Mouse (Mus musculus) regulatory T cell (primary cell): Measurements from ENCODE around the gene Cntn3.
"Not testable (repeated sequence)": the region's sequence is repeated elsewhere in the genome, so short reads cannot be mapped to it uniquely, and the experiment has no call there.

Experiments used
- in situ Hi-C: fragments of 300-600 bp; cut with MboI, MseI; formaldehyde crosslinking; loops from one replicate; pipeline ENCODE4 v1.15.1; 2025; ENCODE audit warnings: high pct_unique_total_duplicates

Cntn3 gene

DNA sequence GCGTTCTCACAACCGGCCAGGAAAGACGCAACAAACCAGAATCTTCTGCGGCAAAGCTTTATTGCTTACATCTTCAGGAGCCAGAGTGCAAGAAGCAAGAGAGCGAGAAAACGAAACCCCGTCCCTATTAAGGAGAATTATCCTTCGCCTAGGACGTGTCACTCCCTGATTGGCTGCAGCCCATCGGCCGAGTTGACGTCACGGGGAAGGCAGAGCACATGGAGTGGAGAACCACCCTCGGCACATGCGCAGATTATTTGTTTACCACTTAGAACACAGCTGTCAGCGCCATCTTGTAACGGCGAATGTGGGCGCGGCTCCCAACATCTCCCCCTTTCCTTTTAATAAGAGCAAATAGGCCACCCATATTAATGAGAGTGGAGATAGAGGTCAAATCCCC lies at the start of gene Cntn3:
Cntn3 (minus strand) TSS at position 101 of the 400 bp plus-strand sequence.
- in situ Hi-C loops: not testable (repeated sequence)

DNA sequence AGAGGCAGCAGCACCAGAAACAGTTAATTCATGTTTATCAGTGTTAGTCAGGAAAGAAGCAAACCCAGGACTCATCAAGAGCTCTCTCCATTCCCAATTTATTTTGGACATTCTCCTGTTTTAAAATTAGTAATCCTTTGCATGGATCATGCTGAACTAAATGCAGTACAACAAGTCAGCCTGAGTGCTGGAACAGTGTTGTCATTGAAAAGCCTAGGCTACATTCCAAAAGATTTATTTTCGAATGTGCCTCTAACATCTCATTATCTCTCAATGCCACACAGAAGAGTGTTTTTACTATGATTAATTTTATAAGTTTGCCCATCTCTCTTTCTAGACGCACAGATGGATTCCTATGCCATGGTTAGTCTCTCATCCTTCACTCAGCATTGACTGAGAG lies 27.9 kb upstream of the Cntn3 start:
- in situ Hi-C loops: no loop called here

DNA sequence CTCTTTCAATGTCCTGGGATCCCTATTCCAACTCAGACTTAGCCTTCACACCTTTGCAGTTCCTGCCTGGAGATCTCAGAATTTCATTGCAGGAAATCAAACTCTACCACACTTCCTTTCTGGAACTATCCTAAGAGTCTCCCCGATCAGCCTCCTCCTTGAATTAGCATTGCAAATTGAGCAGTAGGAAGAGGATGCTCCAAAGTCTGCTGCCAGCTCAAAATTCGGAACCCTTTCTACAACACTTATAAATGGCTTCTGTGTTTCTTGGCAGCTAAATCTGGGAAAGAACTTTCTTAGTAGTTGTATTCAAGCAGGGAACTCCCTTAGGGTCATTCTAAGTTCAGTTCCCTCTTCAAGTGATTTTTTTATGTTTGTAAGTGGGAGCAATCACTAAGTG lies 24.9 kb upstream of the Cntn3 start:
- in situ Hi-C loops: no loop called here

DNA sequence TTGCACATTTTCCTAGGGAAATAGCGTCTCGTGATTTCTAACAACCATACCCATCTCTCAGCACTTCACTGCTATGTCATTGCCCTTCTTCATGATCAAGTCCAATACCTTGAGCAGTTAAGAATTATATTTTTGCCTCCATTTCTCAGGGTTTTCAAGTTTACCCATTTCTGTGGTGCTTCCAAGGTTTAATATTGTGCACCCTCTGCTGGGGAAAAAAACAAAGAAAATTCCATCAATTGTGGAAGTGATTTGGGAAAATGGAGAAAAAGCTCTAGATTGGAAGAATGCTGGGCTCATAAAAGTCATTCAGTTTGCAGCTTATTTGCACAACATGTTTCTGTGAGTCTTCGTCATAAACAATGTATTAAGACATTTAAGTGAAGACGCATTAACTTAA lies 17.2 kb upstream of the Cntn3 start:
- in situ Hi-C loops: no loop called here

DNA sequence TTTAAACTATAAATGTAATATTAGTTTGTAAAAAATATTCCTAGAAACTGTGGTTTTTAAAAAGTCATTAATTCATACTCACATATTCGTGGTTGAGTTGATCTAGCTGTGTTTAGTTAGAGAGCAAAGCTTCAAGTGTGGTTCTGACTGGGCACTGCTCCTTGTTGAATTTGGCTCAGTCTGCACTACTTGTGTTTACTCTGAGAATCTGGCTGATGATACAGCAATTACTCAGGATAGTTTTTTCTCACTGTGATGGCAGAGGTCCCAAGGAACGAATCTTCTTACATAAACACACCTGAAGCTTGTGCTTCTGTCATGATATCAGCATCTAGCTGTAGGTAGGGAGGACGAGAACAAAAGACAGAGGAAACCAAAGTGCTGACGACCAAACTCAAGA lies 16.4 kb upstream of the Cntn3 start:
- in situ Hi-C loops: no loop called here

DNA sequence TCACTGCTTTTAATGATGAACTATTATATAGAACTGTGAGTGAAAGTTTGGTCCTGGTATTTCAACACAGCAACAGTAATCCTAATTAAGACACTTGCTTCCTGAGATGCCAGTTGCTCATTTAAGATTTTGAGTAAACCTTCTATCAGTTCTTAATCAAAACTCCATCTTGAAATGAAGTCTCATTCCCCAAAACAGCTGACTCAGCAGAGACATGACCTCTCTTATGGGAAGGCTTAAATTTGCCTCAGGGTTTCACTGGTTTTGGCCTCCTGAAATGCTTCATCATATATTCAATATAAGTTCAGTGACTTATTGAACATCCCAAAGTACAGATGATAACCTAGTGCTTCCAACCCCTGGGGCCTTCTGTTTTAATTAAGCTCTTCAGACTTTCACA lies 13.2 kb upstream of the Cntn3 start:
- in situ Hi-C loops: no loop called here

DNA sequence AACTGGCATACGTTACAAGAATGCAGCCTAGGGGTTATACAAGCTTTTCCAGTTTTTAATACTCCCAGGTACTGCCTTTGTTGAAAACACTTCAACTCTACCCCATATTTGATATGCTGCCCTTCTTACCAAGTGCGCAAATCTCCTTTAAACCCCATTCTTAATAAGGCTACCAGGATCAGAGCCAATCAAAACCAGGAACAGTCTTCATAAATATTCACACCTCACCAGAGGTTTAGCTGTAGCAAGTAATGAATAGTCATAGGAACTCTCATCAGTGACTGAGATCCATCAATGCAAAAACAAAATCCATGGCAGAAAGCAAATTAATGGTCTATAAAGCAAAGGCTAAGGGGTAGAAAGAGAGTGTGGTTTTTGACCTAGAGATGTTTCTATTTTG lies 10.7 kb upstream of the Cntn3 start:
- in situ Hi-C loops: no loop called here

DNA sequence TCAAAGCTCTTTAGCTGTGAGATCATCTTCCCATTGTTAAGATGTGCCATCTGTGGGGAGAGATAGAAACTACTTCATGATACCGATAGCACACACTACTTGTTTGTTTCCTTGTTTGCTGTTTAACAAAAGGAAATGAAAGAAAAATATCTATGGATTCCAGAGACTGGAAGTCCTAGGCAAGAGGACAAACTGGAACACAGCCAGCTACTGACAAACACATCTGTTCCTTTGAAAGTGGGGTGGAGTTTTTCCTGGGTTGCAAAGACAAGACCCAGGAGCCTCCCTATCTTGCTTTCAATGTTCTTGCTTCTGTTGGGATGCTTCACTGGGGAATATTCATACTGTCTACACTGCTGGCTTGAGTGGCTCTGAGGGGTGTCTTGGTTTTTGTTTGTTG lies 5.4 kb downstream of the Cntn3 start:
- in situ Hi-C loops: no loop called here

DNA sequence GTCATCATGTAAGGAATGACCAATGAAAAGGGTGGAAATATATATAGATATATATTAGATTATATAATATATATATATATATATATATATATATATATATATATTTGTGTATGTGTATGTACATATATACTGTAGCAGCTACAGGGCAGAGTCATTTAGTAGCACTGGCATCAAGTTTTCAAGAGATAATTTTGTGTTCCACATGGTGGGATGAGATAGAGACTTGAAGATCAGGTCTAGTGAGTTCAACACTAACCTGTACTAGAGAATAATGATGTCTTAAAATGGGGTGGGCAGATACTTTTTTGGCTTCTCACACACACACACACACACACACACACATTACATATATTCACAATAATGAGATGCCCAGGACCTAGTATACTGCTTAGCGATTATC lies 7.7 kb downstream of the Cntn3 start:
- in situ Hi-C loops: no loop called here

DNA sequence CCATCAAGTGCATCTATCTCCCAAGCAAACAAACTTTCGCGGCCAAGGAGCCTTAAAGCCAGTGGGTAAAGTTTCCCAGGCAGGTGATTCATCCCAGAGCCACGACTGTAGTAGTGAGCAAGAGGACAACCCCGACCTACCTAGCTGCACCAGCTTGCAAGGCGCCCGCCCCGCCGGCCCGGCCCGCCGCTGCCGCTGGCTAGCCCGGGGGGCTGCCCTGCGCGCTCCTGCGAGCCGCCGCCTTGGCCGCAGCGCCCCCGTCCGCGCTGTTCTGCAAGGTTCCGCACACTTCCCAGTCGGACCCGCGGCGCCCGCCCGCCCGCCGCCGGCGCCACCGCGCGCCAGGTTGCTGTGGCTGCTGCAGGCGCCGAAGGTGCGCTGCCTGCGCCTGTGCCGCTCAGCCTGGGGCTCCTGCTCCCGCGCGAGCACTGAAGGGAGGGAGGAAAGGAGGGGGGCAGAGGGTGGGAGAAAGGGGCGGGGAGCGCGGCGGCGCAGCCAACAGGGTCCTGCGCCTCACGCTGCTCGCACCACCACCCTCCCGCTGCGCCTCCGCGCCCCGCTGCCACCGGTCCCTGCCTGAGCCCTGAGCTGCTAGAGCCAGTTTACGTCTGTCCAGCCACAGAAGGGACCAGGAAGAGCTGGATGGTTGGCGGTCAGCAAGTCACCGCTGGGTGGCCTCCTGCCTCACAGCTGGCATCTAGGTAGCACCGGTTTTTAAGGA lies 8.7 kb downstream of the Cntn3 start:
- in situ Hi-C loops: no loop called here

DNA sequence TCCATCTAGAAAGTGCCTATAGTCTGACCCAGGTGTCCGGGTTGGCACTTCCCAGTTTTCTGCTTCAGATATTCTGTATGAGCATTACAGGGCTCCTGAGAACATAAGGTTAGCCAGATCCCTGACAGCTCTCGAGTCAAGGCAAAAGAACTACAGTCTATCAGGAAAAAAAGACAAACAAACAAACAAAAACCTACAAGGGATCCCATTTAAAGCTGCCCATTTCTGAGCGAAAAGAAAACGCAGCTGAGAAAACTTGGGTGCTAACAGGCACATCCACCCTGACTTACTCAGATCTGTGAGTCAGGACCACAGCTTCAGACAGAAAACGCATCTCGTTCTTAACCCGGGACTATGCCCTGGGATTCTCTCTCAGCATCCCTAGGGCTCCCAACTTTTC lies 9.5 kb downstream of the Cntn3 start:
- in situ Hi-C loops: no loop called here

DNA sequence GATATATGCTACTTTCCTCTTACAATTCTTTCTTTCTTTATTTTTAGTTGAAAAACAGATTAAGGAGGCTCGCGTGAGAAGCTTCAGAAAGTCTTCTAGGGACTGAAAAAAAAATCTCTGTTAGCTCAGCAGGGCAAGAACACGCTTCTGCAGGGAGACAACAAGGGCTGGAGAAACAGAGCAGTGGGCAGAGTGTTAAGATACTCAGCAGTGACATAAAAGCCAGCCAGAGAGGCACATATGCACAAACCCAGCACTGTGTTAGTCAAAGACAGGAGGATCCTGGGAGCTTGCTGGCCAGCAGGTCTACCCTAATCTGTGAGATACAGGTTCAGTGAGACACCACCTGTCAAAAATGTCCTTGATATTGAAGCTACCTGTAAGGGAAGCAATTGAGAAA lies 15.4 kb downstream of the Cntn3 start:
- in situ Hi-C loops: no loop called here

DNA sequence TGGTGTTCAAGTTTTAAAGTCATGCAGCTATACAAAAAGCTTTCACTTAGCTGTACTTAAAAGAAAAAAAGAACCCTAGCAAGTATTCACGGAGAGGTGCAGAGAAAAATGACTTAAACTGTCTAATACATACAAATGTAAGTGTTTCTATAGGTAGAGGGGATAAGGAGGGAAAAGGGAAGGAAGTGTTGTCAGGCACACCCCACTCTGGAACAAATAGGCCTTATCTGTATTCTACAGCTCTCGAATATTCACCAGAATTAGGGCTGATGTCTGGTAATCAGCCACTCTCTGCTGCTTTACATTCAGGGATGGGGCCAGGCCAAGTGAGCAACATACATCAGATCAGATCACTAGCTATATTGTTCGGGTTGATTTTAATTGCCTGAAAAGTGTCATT lies 16.4 kb downstream of the Cntn3 start:
- in situ Hi-C loops: no loop called here

DNA sequence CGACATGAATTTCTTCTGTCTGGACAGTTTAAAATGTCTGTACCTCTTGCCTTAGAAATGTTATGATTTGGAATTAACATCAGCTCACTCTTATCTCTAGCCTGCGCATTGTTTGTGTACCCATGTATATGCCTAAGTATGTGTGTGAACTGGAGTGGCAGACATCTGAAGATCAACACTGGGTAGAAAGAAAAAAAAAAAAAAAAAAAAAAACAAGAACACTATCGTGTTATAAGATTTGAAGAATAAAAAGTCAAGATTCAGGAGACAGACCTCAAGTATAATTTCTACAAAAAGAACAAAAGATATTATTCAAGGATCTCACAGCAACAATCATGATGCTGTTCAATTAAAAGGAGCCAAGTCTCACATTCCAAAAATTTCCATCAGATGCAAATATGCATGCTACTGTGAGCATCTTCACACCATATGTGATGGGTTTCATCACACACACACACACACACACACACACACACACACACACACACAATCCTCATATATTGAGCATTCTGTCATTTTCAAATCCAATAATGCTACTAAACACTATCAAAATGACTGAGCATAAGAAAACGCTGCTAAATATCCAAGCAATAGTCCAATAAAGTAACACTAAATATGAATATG lies 17.0 kb downstream of the Cntn3 start:
- in situ Hi-C loops: no loop called here

DNA sequence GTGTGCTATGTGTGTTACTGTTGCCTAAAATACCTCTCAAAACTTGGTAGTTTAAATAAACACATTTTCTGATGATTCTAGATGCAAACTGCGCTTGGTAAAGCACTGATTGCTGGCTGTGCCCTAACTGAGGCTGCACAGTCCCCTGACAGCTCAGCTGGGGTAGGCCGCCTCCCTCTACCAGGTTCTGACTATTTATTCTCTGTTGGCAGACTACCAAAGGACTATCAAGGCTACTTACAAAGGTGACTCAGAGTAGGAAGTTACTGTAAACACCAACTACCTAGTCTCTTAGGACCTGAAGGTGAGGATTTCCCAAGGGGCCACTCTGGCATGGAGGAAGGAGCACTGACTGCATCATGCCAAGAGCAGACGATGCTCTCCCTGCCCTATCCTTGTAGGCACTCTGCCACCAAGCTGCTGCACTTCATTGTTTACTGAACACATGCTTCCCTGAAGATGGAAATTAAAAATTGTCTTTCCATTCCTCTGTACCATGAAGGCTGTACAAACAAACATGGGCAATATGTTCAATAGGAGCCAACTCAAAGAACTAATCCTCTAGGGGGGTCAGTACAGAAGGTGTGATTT lies 17.7 kb downstream of the Cntn3 start:
- in situ Hi-C loops: no loop called here

DNA sequence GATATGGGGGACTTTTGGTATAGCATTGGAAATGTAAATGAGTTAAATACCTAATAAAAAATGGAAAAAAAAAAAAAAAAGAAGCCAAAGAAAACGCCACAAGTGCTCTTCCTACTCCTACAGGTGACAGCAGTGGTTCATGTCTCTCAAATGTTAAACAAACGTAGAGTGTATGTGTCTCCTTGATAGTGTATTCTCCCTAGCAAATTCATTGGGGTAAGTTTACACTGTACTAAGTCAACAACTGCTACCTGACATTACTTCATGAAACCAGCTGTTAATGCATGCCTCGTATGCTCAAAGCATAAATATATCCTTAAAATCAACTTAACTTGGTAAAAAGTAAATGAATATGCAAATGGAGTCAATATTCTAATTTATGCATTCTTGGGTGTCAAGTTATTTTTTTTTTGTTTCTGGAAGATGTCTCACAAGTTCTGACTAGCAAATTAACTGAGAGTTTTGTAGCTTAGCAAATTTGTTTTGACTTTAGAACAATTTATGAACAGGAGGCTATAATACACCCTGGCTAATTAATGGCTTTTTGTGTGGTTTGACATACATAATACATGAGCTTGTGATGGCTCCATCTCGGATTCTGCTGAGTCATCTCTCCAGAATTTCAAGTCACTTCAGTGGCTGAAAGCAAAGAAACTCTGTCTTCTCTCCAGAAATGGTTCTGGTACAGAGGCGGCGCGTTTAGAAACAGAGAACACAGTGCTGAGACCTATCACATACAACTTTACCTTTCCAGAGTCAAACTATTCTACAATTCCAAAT lies 31.1 kb downstream of the Cntn3 start:
- in situ Hi-C loops: loop anchor here (25.0 kb wide), 1 partner anchor 1230 kb away; no protein-coding TSS in a partner anchor

DNA sequence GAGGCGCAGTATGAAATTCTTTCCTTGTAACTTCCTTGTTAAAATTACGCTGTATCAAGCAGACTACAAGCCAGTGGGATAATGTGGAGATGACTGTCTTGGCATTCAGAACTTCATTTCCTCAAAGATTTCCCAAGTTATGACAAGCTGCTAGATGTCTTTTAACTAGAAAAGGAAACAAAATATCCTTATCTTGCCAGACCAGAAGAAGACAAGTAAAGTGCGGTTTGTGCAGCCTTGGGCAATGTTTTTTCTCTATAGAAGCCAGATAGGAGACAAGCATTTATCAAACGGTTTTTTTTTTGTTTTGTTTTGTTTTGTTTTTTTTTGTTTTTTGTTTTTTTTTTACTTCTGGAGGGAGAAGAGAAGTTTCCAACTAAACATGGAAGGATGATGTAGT lies 37.3 kb downstream of the Cntn3 start:
- in situ Hi-C loops: loop anchor here (25.0 kb wide), 1 partner anchor 1223 kb away; no protein-coding TSS in a partner anchor

DNA sequence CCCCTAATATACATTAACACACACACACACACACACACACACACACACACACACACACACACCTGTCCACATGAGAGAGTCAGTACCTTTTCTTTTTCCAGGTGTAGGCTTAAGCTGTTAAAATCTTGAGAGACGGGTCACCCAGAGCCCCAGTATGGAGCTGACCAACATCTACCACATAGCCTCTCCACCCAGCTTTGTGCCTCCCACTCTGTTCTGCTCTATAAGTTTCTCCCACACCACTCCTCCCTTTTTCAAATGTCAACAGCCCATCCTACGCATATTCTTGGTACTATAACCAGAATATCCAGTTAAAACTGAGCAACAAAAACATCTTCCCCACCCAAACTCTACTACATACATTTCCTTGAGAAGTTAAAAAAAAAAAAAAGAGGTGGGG lies 49.9 kb downstream of the Cntn3 start:
- in situ Hi-C loops: no loop called here

DNA sequence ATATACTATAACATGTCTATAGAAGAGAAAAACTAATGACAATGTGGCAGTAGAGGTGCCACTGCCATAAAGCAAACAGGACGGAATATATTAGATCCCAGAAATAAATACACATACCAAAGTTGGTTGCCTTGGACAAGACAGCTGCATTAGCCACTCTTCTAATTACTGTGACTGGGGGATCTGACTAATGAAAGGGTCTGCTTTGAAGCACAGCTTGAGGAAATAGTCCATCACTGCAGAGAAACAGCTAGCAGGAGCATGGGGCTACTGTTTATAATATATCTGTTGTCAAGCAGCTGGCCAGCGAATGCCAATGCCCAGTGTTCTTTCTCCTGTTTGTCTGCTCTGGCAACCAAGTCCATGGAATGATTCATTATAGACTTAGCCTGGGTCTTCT lies 51.9 kb downstream of the Cntn3 start:
- in situ Hi-C loops: no loop called here

DNA sequence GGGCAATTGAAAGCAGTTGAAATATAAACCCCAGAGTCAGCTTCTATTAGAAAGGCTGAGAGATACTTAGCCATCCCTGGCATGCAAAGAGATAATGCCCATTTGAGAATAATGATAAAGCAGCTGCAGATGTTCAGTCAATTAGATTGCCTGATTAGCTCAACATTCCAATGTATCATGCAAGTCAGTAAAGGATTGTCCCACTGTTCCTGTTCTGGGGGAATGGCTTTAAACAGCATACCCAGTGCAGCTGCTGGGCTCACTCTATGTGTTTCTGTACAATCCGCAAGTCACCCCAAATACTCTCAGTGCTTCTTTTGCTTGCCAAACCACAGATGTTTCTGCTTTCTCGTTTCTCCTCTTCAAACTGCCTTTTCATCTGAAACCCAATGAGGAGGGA lies 57.7 kb downstream of the Cntn3 start:
- in situ Hi-C loops: no loop called here

DNA sequence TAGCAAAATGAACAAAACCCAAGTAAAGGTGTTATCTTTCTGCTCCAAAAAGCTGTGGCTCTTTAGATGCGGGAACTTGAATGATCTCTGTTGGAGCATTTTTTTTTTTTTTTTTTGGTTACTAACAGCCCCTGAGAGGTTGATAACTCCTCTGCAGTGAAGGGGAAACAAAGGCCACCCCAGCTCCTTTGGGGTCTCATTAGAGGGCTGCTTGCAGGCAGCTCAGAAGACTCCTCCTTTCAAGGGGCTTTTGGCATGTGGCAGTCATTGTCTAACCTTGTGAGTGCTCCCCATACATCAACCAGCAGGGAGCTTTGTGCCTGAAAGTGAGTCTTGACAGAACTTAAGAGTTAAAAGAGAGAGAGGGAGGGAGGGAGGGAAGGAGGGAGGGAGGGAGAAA lies 60.8 kb downstream of the Cntn3 start:
- in situ Hi-C loops: no loop called here

DNA sequence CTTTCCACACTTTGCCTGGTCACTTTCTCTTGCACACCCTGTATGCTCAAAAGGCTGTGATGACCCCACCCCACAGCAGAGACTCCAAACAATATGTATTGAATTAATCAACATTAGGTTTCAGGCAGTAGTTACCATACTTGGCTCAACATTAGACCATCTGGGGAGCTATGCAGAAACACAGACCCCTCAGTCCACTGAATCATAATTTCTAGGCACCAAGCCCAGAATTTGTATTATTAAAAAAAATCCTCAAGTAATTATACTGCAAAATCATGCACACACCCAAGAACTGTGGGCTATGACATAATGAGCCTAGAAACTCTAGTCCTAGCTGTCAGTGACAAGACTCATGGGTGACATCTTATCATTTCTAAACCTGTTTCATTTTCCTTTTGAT lies 87.4 kb downstream of the Cntn3 start:
- in situ Hi-C loops: no loop called here
